Mouse (Mus musculus) stomach, embryonic 14.5 days (tissue): ENCODE measurements at regions not wholly inside any gene's neighbourhood (a gene's known extent, or its start where the extent isn't known, plus 50 kb on each side); places are given as distances from the start of the nearest gene placed in this dataset.

ENCODE experiments used
- ATAC-seq: fragments of 200-750 bp; cut with Nextera tagmentation; 2 replicates; pipeline ENCODE4 v1.8.0; 2017; ENCODE audit warnings: low read depth, moderate TSS enrichment; ENCODE audit not compliant: insufficient number of reproducible peaks, insufficient read depth, low FRiP score
- H3K27ac ChIP-seq: fragments of 300-500 bp; sonication (generic); 2 replicates; pipeline ENCODE4 v1.5.1; 2014; ENCODE audit warnings: mild to moderate bottlenecking, low read length, moderate library complexity, mixed read lengths
- H3K27me3 ChIP-seq: fragments of 300-500 bp; sonication (generic); 2 replicates; pipeline ENCODE4 v1.6.1; 2014; ENCODE audit warnings: low read length, control low read depth, mixed read lengths; ENCODE audit not compliant: control insufficient read depth, insufficient read depth
- H3K36me3 ChIP-seq: fragments of 300-500 bp; sonication (generic); 2 replicates; pipeline ENCODE4 v1.6.1; 2014; ENCODE audit warnings: mild to moderate bottlenecking, control low read depth, low read length, moderate library complexity, mixed read lengths; ENCODE audit not compliant: control insufficient read depth, insufficient read depth
- H3K4me1 ChIP-seq: fragments of 300-500 bp; sonication (generic); 2 replicates; pipeline ENCODE4 v1.6.1; 2014; ENCODE audit warnings: low read length, control low read depth, mixed read lengths; ENCODE audit not compliant: control insufficient read depth, insufficient read depth
- H3K4me2 ChIP-seq: fragments of 300-500 bp; sonication (generic); replicated peaks from 2 replicates; pipeline ENCODE4 v1.6.1; 2014; ENCODE audit warnings: low read depth, low read length, control low read depth
- H3K4me3 ChIP-seq: fragments of 300-500 bp; sonication (generic); 2 replicates; pipeline ENCODE4 v1.5.1; 2014; ENCODE audit warnings: low read depth, low read length, control low read depth
- H3K9ac ChIP-seq: fragments of 300-500 bp; sonication (generic); replicated peaks from 2 replicates; pipeline ENCODE4 v1.6.1; 2014; ENCODE audit warnings: low read depth, mild to moderate bottlenecking, control low read depth, low read length, moderate library complexity, mixed read lengths
- H3K9me3 ChIP-seq: fragments of 300-500 bp; sonication (generic); 2 replicates; pipeline ENCODE4 v1.6.1; 2016; ENCODE audit warnings: low read depth, low read length, control low read depth; ENCODE audit not compliant: control insufficient read depth
- WGBS: fragments of 180-500 bp; shearing (Covaris S2); extraction: QIAGEN DNeasy Blood & Tissue Kit; methylation state at CpG from one replicate; pipeline ENCODE4 v1.1.7; 2014; 5-methylcytosine and 5-hydroxymethylcytosine counted together

DNA sequence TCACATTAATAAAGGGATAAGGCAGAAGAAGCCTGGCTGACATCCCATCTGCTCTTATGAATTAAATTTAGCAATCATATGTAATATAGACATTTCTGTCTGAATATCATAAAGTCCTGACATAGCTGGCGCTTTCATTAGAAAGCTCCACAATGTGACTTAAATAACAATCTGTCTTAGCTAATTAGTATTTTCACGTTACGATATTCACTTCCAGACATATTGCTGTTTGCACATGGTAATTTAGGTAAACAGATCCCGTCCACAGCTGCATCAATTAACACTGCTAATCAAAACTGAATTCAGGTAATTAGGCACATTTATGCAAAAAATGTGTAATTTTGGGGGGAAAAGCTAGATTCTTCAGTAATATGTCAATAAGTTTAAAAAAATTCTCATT lies 625.1 kb downstream of the Nedd1 start:
- no peak for ATAC-seq
- H3K27me3 ChIP-seq, result no peaks in the 10 kb centered on the region
- no peak overlapping the region for H3K9ac ChIP-seq
- no peaks in the 10 kb centered on the region for H3K36me3 ChIP-seq
- H3K4me1 ChIP-seq, result no peaks in the 10 kb centered on the region
- 82% methylated on average over 4 of the region's 4 CpGs for WGBS
- no peak overlapping the region for H3K4me2 ChIP-seq
- no peaks in the 10 kb centered on the region for H3K9me3 ChIP-seq
- H3K4me3 ChIP-seq, result no peak overlapping the region
- no peak overlapping the region for H3K27ac ChIP-seq

DNA sequence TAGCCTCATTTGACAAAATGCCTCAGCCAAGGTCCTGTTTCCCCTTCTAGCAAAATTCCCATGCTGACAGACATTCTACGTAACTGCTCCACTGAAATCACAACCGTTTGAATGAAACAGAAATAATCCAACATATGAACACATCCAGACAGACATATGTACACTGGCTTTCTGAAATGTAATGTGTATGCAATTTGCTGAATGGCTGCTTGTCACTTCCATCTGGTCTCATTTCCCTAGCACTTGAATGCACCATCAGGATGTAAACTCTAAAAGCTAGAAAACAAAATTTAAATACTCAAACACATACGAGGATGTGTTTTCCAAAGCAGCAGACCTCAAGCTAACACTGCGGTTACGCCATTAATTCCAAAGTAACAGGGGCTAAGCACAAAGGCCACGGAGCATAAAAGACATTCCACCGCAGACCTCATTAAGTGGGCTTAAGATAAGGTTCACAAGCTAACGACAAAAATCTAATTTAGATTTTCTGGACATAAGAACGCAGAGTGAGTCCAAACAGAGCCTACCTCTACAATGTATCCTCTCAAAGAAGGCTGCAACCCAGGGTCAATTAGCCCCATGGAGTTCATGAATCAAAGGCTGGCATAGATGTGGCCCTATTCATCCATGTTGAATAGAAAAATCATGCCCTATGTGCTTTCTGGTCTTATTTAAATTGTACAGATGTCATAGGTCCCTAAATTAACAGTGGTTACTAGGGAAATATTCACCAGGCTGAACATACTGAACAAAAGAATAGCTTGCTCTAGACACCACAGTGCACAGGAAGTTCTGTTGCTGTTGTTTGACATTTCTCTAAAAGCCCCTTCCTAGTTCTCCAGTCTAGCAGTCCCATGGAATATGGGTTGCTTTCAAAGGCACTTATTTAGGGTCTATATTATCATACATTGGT lies 630.5 kb downstream of the Nedd1 start:
- Histone ChIP-seq H3K27ac (no peak overlapping the region), H3K27me3 (no peaks in the 10 kb centered on the region), H3K4me2 (no peak overlapping the region), H3K4me3 (no peak overlapping the region), H3K36me3 (no peaks in the 10 kb centered on the region), H3K9ac (no peak overlapping the region), H3K4me1 (no peaks in the 10 kb centered on the region), H3K9me3 (no peaks in the 10 kb centered on the region)
- ATAC-seq, result no peak
- 58% methylated on average over 9 of the region's 9 CpGs for WGBS

DNA sequence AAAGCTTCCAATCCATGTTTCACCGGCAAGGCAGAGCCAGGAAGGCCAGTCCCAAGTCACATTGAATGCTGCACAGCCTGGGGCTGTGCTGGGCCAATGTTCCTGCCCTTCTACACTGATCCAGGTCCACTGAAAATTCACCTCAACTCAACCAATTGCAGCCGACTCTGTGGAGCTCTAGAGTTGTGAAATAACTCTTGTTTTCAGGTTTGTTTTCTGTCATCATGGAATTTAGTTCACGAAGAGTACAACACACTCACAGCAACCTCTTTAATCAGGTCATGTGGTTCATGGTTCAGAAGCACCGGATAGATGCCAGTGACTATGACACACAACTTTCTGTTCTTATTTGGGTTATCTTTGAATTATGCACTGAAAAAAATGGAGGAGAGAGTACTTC lies 640.1 kb downstream of the Nedd1 start:
- no peak overlapping the region for H3K4me3 ChIP-seq
- no peaks in the 10 kb centered on the region for H3K4me1 ChIP-seq
- no peak overlapping the region for H3K9ac ChIP-seq
- H3K9me3 ChIP-seq, result no peaks in the 10 kb centered on the region
- H3K27ac ChIP-seq, result no peak overlapping the region
- H3K4me2 ChIP-seq, result no peak overlapping the region
- no peaks in the 10 kb centered on the region for H3K36me3 ChIP-seq
- H3K27me3 ChIP-seq, result no peaks in the 10 kb centered on the region
- no peak for ATAC-seq
- WGBS, result 83% methylated on average over 4 of the region's 4 CpGs

DNA sequence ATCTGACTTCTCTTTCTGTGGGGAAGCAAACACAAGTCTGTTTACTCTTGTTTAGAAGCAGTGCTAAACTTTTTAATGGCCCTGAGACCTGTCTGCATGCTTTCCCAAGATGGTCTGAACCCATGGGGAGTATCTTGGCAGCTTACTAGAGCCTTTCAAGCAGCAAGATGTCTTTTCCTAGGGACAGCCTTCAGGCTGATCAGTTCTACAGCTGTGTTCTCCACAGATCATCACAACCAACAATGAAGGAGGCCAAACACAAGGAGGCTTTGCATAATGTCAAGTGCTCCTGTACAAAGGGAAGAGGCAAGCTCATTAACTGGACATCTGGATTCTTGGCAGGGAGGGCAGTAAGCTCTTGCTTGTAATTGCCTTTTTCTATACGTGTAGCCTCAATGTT lies 641.0 kb downstream of the Nedd1 start:
- WGBS, result 31% methylated on average over 1 of the region's 1 CpGs

DNA sequence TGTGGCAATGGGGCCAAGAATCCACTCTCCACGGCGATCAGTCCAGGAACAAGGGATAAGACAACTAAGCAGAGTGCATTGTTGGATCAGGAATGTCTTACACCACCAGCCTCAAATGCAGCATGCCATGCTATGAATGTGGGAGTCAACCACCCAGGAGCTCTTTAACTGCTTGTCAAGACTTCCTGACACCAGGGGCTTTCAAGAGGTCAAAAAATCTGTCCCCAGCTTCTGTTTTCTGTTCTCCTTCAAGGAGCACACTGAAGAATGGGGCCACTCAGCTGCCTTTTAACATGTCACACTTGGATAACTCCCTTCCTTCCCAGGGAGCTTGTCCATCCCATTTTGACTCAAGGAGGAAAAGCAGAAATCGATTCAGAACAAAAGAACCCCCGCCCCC lies 642.8 kb downstream of the Nedd1 start:
- Histone ChIP-seq H3K9ac (no peak overlapping the region), H3K4me1 (0 out of 2 replicates have a peak, but pooled peaks cover 1% of the 10 kb centered on the region), H3K4me2 (no peak overlapping the region), H3K9me3 (no peaks in the 10 kb centered on the region), H3K27ac (no peak overlapping the region), H3K27me3 (no peaks in the 10 kb centered on the region), H3K36me3 (no peaks in the 10 kb centered on the region), H3K4me3 (no peak overlapping the region)
- WGBS, result 78% methylated on average over 4 of the region's 4 CpGs
- ATAC-seq, result no peak

More for the DNA sequence above, 641.0 kb downstream of the Nedd1 start:
- Histone ChIP-seq H3K4me2 (no peak overlapping the region), H3K4me3 (no peak overlapping the region), H3K27me3 (no peaks in the 10 kb centered on the region), H3K27ac (no peak overlapping the region), H3K9me3 (no peaks in the 10 kb centered on the region), H3K36me3 (no peaks in the 10 kb centered on the region), H3K9ac (no peak overlapping the region), H3K4me1 (no peaks in the 10 kb centered on the region)
- no peak for ATAC-seq

DNA sequence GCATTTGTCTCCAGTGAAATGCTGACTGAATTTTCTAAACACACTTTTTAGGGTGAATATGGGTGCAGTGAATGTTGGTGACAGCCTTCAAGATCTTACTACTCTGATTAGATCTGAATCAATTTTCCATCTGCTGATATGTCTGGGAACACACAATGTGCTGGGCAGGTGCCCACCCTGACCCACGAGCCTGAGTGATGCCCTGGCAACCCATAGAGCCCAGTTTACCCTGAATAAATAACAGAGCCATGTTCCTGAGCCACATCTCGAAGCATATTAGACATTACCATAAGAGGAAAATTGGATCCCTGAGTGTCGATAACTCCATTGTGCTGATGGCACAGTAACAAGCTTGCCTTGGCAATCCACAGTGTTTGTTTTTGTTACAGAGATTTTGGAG lies 644.9 kb downstream of the Nedd1 start:
- no peaks in the 10 kb centered on the region for H3K27me3 ChIP-seq
- H3K27ac ChIP-seq, result no peak overlapping the region
- no peak overlapping the region for H3K4me3 ChIP-seq
- 0 out of 2 replicates have a peak, but pooled peaks cover 9% of the 10 kb centered on the region for H3K4me1 ChIP-seq
- no peak for ATAC-seq
- no peaks in the 10 kb centered on the region for H3K36me3 ChIP-seq
- no peak overlapping the region for H3K9ac ChIP-seq
- H3K9me3 ChIP-seq, result no peaks in the 10 kb centered on the region
- no peak overlapping the region for H3K4me2 ChIP-seq
- 81% methylated on average over 3 of the region's 3 CpGs for WGBS

DNA sequence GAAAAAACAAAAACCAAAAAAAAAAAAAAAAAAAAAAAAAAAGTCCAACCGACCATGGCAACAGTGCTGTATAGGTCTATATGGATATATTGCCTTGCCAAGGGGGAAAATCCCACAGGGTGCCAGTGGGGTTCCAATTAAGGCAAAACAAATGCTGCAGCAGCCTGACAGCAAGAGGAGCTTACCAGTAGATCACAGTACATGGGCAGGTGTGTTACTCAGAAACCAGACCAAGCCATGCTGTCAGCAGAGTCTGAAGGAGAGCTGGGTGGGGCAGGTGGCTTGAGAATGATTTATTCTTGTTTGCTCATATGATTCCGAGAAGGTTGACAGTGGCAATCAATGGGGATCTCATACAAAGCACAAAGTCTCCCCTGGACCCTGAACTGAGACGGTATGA lies 645.5 kb downstream of the Nedd1 start:
- no peak overlapping the region for H3K9ac ChIP-seq
- WGBS, result 59% methylated on average over 3 of the region's 3 CpGs
- no peak overlapping the region for H3K27ac ChIP-seq
- H3K4me2 ChIP-seq, result no peak overlapping the region
- no peaks in the 10 kb centered on the region for H3K27me3 ChIP-seq
- ATAC-seq, result no peak
- no peak overlapping the region for H3K4me3 ChIP-seq
- no peaks in the 10 kb centered on the region for H3K9me3 ChIP-seq
- no peaks in the 10 kb centered on the region for H3K36me3 ChIP-seq
- H3K4me1 ChIP-seq, result 0 out of 2 replicates have a peak, but pooled peaks cover 9% of the 10 kb centered on the region

DNA sequence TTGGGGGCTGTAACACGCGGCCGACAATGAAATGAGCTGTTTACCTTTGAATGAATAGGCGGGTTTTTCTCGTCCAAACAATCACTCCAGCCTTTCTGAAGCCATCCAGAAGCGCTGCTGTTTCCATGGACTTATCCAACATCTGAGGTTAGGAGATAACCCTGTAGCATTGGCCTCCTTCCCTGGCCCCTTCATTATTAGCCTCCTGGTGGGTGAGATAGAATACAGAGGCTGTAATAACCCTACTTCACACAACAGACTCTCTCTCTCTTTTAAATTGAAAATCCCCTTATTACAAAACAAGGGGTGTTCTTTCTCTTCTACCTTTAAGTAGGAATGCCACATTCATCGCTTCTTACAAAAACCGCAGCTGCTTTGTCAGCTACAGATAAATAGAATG lies 646.8 kb downstream of the Nedd1 start:
- Histone ChIP-seq H3K9me3 (no peaks in the 10 kb centered on the region), H3K4me1 (0 out of 2 replicates have a peak, but pooled peaks cover 9% of the 10 kb centered on the region), H3K36me3 (no peaks in the 10 kb centered on the region), H3K27me3 (no peaks in the 10 kb centered on the region), H3K4me3 (no peak overlapping the region), H3K4me2 (no peak overlapping the region), H3K9ac (no peak overlapping the region), H3K27ac (no peak overlapping the region)
- 47% methylated on average over 8 of the region's 8 CpGs for WGBS
- no peak for ATAC-seq
